Mouse (Mus musculus): ENCODE results near the gene St6galnac5.
"Not testable (repeated sequence)": the region's sequence is repeated elsewhere in the genome, so short reads cannot be mapped to it uniquely, and the experiment has no call there.

The St6galnac5 gene

GRCm38 (mm10) chr3:152792601-152793000 lies 189.4 kb downstream of the St6galnac5 start:
- DNase-seq (ENCODE audit: low spot score), result no peak

GRCm38 (mm10) chr3:152788301-152788953 lies 193.6 kb downstream of the St6galnac5 start:
- not testable (repeated sequence) for DNase-seq (ENCODE audit: low spot score)

- DNase-seq (ENCODE audit: low spot score), result not testable (repeated sequence)
Measured at GRCm38 (mm10) chr3:152784353-152784752, 197.7 kb downstream of the St6galnac5 start.

- peak; percentile 65 for DNase-seq (ENCODE audit: low spot score)
Measured at GRCm38 (mm10) chr3:152783792-152784191, 198.3 kb downstream of the St6galnac5 start.

GRCm38 (mm10) chr3:152779819-152780218 lies 202.2 kb downstream of the St6galnac5 start:
- DNase-seq (ENCODE audit: low spot score), result no peak

- no peak for DNase-seq (ENCODE audit: low spot score)
Measured at GRCm38 (mm10) chr3:152776872-152777540, 205.0 kb downstream of the St6galnac5 start.

GRCm38 (mm10) chr3:152776363-152776762 lies 205.7 kb downstream of the St6galnac5 start:
- no peak for DNase-seq (ENCODE audit: low spot score)

GRCm38 (mm10) chr3:152770056-152770455 lies 212.0 kb downstream of the St6galnac5 start:
- DNase-seq (ENCODE audit: low spot score), result no peak

GRCm38 (mm10) chr3:152767485-152767884 lies 214.6 kb downstream of the St6galnac5 start:
- DNase-seq (ENCODE audit: low spot score), result no peak

All from urinary bladder, postnatal 25 days (tissue).